Mouse (Mus musculus): ENCODE results near the gene Lsr.

Gene Lsr

DNA sequence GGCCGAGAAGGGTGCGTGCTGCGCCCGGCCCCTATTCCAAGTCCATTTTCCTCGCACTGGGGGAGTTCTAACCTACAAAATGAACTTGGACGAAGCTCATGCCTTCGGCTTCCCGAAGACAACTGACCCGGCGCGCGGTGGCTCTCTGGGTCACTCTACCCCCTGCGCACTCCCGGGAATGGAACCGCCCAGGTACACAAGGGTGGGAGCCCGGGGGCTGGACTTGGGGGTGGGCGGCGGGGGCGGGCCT, at the start of gene Lsr:
TSS of gene Lsr (minus strand) at position 214 of the 250 bp plus-strand sequence.
- DNase-seq = no peak

DNA sequence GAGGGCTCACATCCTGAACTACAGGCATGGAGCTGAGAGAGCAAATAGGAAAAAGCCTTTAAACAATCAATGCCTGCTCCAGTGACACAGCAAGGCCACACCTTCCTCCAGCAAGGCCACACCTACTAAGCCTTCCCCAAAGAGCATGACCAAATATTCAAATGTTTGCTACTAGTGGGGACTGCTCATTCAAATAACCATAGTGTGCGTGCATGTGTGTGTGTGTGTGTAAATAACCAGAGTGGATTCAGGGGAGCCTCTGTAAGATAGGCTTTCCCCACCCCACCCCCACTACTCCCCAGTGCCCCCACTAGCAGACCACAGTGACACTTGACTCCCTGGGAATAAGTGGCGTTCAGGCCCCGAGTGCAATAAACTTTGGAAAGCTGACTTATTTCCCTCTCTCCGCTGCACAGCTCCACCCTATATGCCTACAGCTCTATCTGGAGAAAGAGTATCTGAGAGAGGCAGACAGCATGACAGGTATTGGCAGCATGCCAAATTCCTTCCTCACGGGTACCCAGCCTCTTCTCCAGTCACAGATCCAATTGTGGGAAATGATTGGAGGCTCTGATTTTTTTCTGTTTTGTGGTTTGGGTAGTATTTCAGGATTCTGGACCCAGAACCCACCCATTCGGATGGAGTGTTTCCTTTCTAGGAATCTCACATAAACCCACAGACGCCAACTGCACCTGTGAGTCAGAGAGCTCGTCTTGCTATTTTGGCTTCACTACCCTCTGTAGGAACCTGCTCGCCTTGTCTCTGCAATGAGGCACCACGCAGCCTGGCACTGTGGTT, 44.0 kb upstream of the Lsr start:
- peak; percentile 21 to 30 for DNase-seq

DNA sequence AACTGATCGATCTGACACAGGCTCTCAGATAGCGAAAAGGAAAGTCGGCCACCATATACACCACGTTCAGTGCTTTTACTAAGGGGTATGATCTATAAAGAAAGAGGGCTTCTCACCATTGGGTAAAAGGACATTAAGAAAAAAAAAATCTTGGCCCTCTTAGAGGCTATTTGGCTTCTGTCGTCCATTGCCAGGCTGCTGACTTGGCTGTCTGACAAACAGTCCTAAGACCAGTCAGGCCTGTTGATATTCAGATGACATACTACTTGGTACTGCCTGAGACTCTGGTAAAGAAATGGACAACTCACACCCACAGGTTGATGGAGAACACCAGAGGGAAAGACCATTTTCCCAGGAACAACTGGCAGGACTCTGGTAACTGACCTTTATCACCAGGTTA, 39.7 kb upstream of the Lsr start:
- DNase-seq = peak in 1 of 2 experiments; percentile 12

DNA sequence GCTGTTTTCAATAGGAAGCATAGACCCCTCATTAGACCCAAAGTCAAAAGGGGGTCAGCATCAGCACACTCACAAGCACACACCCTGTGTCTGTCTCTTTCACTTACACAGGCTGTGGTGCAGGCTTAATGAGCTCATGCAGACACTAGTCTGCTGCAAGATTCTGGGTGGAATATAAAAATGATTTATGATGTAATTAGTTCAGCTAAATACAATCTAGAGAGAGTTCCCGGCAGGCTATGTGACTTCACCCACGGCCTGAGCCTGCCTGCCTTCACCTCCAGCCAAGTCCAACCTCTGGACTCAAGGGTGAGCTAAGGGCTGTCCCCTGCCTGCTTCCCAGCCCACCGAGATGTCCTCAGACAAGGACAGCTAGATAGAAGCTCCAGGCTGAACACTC, 35.6 kb upstream of the Lsr start:
- no peak for DNase-seq

DNA sequence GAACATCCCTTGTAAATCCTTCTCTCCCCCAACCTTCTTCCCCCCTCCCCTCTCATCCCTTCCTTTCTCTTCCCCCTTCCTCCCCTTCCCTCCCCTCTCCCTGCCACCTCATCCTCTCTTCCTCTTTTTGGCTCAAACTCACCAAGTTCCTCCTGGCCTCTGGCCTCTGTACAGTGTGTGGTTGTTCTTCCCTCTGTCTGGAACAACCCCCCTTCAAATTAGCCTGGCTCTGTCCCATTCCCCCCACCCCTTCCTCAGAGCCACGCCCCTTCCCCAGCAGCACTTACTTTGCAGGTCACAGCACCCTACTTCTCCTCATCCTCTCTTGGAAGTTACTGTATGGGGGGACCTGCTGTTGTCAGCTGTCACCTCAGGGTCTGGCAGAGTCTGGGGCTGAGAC, 34.9 kb upstream of the Lsr start:
- DNase-seq = no peak

DNA sequence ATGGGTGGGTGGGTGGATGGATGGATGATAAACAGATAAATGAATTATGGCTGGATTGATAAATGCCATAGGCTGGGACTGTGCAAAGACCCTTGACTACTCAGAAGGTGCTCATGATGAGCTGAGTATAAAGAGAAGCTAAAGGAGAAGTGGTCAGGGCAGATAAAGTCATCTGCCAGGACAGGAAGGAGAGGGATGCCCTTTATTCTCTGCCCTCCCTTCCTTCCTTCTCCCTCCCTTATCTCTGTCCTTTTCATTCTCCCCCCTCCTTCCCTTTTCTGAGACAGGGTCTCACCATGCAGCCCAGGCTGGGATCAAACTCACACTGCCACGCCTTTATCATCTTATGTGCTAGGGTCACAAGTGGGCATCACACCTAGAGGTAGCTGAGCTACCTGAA, 34.5 kb upstream of the Lsr start:
- no peak for DNase-seq

DNA sequence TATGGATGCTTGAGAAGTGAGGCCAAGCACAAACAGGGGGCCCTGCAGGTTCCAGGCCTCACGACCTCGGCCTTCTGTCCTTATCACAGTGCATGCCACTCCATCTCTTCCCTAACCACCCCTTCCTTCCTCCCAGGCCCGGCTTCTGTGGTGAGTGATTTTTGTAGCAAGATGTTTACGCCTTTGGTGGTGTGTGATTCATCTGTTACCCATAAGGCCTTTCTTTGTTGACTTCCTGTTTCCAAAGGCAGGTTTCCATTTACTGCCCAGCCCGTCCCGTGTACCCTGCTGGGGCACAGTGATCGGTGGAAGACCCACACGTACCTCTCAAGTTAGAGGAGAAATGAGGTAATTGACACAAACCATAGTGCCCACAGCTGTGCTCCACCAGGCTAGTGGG, 29.4 kb upstream of the Lsr start:
- no peak for DNase-seq

DNA sequence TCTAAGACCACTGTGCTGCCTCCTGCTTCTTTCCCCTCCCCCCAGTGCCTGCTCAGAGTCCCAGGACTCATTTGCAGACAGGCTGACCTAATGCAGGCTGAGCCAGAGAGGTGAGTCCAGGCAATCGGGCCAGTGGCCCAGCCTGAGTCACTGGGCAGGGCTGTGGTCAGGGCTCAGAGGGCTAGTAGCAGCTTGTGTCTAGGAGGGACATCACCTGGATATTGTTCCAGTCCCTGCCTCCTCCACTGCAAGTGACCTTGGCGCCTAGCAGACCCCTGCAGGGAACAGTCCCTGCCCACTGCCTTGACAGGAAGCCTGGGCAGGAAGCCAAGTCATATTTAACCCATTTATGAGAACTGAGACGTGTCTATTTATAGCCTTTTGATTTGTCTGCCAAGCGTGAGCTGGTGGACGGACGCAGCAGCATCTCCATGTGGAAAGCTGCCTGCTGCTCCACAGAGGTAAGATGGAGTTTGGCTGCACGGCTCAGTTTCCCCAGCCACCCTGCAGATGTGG, 27.3 kb upstream of the Lsr start:
- peak; percentile 56 to 74 for DNase-seq

DNA sequence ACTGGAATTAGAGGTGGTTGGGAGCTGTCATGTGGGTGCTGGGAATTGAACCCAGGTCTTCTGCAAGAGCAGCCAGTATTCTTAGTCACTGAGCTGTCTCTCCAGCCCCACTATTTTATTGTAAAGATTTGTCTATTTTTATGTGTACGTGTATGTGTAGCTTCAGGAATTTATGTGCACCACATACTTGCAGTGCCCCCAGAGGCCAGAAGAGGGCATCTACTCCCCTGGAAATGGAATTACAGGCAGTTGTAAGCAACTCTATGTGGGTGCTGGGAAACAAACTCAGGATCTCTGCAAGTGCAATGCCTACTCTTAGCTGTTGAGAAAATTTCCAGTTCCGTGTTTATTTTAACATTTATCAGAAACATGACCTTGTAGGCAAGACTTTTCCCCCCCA, 23.2 kb upstream of the Lsr start:
- no peak for DNase-seq

DNA sequence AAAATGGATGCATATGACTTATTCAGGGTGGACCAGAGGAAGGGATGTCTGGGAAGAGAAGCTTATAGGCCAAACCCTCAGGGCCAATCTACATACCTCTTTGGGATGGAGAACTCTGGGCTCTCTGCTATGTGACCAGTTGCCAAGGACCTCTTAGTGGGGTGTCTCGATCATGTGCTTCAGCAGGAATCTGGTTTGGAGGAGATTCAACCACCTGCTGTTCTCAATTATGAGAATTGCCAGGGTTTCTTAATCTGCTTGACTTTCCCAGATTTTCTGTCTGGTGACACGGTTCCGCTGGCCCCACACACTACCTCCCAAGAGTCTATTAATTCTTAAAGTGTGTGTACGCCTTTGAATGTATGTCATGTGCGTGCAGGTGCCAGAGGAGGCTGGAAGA, 20.7 kb upstream of the Lsr start:
- peak in 1 of 2 experiments; percentile 42 for DNase-seq

DNA sequence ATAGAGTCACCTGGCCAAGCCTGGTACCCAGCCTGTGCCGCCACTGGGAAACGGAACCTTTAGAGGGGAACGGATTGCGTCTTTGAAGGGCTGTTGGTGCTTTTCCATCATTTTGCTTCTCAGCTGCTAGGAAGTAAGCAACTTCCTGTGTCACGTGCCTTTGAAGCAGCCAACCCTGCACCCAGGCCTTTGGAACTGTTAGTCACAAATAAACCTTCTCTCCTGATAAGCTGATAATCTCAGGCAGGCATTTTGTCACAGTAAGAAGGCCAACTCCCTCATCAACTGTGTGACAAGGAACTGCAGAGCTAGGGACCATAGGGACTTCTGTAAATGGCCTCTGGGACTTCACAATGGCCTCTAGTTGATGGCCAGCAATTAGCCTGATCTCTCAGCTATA, 18.9 kb upstream of the Lsr start:
- DNase-seq = no peak

DNA sequence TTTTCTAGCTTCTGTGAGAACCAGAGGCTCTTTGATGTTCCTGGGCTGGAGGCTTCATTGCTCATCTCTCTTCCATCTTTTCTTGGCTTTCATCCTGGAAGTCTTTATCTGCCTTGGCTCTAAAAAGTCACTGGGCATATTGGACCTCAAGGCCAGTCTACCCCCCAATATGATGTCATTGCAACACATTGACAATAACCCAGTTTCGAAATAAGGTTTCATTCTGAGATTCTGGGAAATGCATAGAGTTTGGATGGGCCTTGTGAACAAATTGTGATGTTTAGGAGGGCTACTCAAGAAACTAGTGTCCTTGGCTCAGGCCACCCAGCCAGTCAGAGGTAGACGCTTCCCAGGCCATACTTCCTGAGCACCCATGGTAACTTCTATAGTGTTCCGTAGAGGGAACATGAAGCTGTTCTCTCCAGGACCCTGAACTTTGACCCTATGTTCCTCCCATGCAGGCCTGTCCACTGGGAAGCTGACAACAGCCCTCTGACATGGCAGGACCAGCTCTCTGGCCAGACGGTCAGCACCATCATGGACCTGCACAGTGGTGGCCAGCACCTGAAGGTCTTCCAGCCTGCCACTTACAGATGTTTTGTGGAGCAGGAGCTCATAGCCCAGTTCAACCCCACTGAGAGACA, 15.4 kb upstream of the Lsr start:
- no peak for DNase-seq

DNA sequence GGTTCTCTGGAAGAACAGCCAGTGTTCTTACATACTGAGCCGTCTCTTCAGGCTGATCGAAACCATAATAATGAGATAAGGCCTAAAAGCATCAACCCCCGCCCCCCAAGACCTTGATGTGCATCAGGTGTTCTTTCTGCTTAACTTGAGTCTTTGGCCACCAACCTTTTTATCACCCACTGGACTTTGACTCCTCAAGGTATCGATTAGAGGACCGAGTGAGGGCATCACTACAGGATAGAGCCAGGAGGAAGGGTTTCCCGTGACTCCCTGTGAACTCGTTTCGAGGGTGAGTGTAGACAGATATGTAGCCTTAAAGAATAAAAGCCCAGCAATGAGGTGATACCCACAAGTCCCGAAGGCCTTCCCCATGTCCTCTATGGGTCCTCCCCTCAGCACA, 12.1 kb upstream of the Lsr start:
- DNase-seq = no peak

DNA sequence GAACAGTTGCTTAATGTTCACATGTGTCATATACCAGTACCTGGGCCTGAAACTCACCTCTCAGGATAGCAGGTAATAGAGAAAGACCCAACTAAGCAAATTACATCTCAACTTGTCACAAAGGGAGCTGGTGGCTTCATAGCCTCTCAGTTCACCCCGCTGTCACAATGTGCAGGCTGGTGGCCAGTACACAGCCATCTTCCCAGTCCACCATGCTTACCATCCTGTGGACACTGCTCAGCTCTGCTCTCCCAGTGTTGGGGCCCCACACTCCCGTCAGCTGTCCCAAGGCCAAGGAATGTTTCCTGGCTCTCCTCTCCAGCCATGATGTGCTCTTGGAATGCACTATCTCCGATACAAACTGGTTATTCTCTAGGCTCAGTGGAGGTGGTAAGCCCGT, 8.4 kb upstream of the Lsr start:
- no peak for DNase-seq

DNA sequence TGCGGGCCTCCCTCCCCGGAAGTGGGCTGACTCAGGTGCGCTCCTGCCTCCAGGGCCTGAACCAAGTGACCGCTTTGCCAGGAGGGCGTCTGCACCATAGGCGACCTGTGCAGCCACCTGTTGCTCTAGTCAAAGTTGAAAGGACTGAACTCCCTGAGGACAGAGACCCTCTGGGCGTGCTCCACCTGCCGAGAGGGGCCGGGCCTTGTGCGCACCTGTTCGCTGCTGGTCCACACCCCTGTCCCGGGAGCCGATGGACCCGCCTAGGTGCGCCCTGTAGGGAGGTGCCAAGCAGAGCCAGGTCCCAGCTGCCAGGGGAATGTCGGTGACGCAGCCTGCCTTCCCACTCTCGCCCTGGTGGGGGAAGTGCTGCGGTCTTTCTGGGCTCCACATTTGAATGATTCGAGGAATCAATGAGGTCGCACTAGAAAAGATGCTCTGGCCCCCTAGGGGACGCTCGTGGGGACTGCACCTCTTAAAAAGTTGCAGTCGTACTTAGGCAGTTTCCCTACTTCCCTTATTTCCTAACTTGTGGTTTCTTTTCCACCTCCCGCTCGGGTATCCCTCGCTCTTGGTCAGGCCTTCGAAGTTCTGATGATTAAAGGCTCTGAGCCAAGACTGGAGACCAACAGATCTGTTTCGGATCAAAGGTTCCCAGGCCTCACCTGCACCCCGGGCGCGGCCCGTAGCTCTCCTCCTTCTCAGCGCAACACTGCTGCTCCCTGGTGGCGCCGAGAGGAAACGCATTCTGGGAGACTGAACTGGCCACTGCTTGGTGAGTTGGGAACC, 431 bp upstream of the Lsr start, which contains the start of gene Fam187b:
TSS of gene Fam187b (plus strand) at position 290 of the 789 bp plus-strand sequence.
- peak; percentile 89 to 93 for DNase-seq

DNA sequence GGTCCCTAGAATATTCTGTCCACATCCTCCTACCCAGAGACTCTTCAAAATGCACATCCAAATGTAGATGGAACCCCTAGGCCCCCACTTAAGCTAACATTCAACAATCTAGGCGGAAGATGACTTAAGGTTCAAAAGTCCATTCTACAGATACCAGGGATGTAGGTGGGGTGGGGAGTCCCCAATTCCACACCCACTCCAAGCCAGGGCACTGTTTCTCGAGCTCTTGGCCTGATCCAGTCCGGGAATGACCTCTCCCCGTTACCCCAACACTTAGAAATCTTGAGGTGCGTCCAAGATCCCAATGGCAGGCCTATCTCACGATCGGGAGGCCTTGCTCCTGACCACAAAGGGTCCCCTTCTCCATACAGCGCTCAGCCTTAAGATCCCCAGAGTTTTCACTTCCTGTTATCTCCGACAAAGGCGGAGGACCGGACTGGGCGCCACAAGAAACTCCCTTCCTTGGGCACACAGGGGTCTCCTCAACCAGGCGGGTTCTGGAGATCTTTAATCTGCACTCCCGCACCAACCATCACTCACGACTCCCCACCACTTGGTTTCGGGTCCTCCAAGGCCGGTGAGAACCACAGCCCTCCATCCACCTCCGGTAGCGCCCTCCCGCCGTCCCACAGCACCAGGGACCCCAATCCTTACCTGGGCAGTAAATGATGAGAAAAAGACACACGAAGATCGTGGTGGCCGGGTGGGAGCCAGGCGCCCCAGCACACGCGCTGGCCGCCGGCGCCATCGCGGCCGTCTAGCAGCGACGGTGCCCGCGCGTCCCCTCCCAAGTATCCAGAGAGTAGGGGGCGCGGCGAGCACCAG, 626 bp downstream of the Lsr start:
- DNase-seq = no peak

DNA sequence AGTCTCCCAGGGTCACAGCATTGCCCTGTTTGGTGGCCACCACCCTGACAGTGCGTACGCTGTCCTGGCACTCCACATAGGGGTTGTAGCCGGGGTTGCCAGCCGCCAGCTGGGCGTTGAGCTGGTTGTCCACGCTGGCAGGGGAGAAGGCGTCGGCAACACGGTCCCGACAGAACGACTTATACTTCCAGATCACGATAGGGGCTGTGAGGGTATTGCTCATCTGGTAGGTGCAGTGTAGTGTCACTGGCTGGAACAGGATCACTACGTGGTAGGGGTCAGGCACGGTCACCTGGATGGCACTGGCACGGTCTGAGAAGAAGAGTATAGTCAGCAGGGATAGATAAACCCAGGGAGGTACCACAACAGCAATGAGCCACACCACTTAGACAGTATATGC, 1.4 kb downstream of the Lsr start:
- no peak for DNase-seq

DNA sequence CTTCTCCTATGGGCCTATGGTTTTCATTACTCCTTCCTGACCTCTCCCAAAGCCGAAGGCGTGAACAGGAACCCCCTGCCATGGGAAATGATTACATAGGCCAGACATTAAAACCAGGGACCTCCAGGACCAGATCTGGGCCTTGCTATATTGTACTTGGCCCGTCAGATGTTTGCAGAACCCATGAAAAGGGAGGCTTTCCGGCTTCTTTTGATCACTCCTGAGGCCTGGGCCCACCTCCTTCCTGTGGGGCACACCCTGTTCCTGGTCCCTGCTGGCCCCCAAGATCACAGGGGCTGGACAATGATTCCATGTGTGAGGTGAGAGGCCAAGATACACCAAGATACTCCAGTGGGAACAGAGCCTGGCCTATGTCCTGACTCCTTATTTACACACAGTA, 4.1 kb downstream of the Lsr start:
- no peak for DNase-seq

DNA sequence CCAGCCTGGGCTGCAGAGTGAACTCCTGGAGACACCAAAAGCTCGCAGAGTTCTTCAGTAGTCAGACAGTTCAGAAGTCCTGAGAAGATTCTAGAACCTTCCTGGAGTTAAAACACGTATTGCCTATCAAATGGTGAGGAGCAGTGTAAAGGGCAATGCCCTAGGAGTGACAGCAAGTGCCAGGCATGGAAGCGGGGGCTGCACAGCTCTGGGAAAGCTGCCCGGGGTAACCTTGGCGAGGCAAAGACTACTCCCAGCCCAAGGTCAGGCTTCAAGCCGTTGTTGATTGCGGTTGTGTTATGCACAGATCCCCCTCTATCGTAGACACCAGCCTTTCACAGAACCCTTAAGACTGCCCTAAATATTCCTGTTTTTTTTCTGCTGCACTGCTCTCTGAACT, 4.7 kb downstream of the Lsr start:
- no peak for DNase-seq

DNA sequence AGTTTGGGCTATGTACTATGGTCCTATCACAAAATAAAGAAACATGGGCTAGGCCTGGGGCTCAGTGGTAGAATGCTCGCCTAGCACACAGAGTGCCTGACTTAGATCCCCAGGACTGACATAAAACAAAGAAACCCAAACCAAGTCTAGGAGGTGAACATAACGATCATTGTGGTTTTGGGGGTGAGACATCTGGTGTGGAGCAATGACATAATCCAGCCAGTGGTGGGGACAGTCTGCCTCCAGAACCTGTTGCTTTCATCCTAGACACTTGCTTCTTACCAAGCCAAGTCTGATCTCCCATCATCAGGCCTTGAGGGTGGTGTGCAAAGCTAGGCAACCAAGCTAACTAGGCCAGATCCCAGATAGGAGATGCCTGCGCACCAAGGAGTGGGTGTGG, 6.6 kb downstream of the Lsr start:
- no peak for DNase-seq

DNA sequence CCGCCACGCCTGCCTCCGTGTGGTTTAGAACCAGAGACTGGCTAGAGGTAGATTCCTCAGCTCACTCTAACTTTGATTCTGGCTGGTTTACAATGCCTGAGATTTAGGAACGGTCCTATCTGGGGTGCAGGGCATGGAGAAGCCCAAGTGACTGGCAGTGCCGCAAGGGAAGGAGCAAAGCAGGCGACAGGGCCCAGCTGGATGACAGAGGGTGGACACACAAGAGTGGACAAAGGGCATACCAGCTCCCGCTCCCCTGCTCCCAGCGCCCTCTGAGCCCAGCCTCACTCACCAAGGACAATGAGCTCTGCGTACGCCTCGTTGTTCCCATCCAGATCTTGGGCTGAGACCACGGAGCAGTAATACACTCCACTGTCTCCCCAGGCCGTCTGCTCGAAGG, 7.6 kb downstream of the Lsr start:
- no peak for DNase-seq

DNA sequence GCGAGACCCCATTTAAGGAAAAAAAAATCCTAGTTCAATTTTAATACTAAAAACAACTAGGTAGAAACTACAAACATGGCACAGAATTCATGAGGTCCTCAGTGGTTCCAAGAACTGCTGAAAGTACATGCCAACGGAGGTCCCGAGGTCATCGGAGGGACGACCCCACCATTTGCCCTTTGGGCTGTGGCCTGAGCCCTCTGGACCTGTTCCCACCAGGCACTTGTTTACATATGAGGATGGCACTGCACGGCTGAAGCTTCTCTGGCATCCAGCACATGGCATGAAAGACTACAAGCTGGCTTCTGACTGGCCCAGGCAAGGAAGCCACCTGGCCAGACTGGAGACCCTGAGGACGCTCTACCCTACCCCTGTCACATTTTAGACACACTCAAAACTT, 8.9 kb downstream of the Lsr start:
- peak in 1 of 2 experiments; percentile 13 for DNase-seq

DNA sequence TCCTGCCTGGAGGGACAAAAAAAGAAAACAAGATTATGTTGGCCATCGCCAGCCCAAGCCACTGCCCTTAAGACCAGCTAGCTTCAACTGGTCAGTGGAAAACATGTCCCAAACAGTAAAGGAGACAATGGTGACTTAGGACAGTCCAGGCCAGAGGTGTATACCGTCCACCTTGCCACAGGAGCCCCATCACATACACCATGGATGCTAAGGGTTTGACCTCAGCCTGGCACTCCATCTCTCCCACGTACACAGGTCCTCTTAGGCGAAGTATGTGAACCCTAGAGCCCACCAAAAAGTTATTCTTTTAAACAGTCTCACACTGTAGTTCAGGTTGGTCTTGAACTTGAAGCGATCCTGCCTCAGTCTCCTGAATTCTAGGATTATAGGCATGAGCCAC, 10.4 kb downstream of the Lsr start:
- no peak for DNase-seq

Measured in cerebellum, postnatal 25 days (tissue).